Mouse (Mus musculus) lung, adult 2 months (tissue): ENCODE data around the gene Bet1l. TPM values are rescaled to one million over a fixed set of nuclear protein-coding genes. Genes with fewer than 3 reads are reported as not detected.

ENCODE experiments used
- DNase-seq: peaks from one replicate; pipeline ENCODE4 v3.0.0; 2022
- H3K4me1 ChIP-seq: fragments of 200-500 bp; 2 replicates; pipeline ENCODE4 v1.6.1; 2011; ENCODE audit warnings: low read length; ENCODE audit not compliant: control insufficient read depth, insufficient read depth
- H3K4me3 ChIP-seq: fragments of 200-500 bp; replicated peaks from 2 replicates; pipeline ENCODE3; 2011; ENCODE audit warnings: low read depth, mild to moderate bottlenecking, control low read depth, low read length; ENCODE audit errors: extremely low read depth
- CTCF ChIP-seq: fragments of 200-500 bp; IDR thresholded peaks from 2 replicates; pipeline ENCODE4 v1.5.1; 2011; ENCODE audit warnings: mild to moderate bottlenecking, low read length, control low read depth; ENCODE audit not compliant: insufficient read depth
- POLR2A ChIP-seq: fragments of 200-500 bp; IDR thresholded peaks from 2 replicates; pipeline ENCODE4 v1.6.1; 2011; ENCODE audit warnings: low read depth, mild to moderate bottlenecking, control low read depth, low read length, borderline replicate concordance; ENCODE audit errors: extremely low read depth
- whole genome bisulfite sequencing: fragments of 180-500 bp; shearing (Covaris S2); methylation state at CpG from one replicate; pipeline ENCODE4 v1.1.7; 2018; 5-methylcytosine and 5-hydroxymethylcytosine counted together
- polyA plus RNA-seq: library from polyadenylated mRNA; depleted of rRNA; stranded (reverse); fragments of >200 nt; gene quantifications from 2 replicates; pipeline ENCODE4 v1.2.3, GENCODE M21; 2012

Gene Bet1l
- polyA plus RNA-seq, 1 experiment: 30.5 TPM

GRCm38 (mm10) chr7:140835758-140836087, 21.7 kb downstream of the Bet1l start:
- 73% methylated on average over 2 of the region's 2 CpGs for WGBS
- Histone ChIP-seq H3K4me3 (peak overlapping the region; percentile 20), H3K4me1 (no peaks in the 10 kb centered on the region)
- no peak for DNase-seq
- TF ChIP-seq CTCF (no peak), POLR2A (no peak)

DNA sequence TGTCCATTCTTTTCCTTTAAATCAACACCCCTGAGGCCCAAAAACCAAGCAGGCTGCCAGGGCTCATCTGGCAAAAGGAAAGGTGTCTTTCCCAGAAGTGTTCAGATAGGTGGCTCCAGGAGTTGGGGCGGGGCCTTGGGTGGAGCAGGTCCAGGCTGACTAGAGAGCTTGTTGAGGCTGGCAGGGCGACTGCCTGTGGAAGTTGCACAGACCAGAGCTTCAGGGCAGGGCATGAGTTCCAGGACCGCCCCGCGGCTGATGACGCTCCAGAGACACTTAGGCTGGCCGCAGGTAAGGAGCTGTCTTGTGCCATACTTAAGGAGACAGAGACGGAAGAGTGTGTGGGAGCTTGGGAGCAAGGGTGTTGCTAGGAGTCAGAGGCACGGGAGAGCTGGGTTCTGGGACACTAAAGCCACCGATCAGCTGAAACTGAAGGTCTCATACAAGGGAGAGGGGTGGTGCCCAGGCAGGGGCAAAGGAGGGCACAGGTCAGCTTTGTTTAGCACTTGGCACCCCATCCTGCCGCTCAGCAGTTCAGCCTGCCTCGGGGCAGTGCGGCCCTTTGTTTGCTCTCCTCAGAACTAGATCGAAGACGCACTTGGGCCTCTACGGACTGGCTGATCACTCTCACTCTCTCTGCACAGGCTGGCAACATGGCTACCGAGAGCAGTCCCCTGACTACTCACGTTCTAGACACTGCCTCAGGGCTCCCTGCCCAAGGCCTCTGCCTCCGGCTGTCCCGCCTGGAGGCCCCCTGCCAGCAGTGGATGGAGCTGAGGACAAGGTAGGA, 22.2 kb downstream of the Bet1l start, which contains the start of gene Urah:
Gene Urah, plus strand, starts transcription at position 51 of the 790 bp plus-strand sequence.
- WGBS: 43% methylated on average over 20 of the region's 20 CpGs
- no peak for TF ChIP-seq POLR2A
- no peak for TF ChIP-seq CTCF
- no peaks in the 10 kb centered on the region for H3K4me1 ChIP-seq
- peak; percentile 52 for DNase-seq
- H3K4me3 ChIP-seq: peak within 1 kb of the TSS; percentile 20

DNA sequence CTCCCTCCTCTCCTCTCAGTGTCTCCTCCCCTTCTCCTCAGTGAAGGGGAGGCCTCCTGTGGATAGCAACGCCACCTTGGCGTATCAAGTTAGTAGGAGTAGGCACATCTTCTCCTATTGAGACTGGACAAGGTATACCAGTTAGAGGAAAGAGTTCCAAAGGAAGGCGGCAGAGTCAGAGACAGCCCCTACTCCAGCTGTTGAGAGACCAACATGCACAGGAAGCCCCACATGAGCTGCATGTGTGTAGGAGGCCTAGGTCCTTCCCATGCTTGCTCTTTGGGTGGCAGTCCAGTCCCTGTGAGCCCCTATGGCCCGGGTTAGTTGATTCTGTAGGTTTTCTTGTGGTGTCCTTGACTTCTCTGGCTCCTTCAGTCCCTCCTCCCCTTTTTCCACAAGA, 24.0 kb downstream of the Bet1l start:
- DNase-seq: no peak
- TF ChIP-seq POLR2A (no peak), CTCF (no peak)
- H3K4me3 ChIP-seq: no peak overlapping the region
- no peaks in the 10 kb centered on the region for H3K4me1 ChIP-seq
- 84% methylated on average over 4 of the region's 4 CpGs for WGBS

GRCm38 (mm10) chr7:140831447-140831846, 25.9 kb downstream of the Bet1l start:
- H3K4me1 ChIP-seq: 0 out of 2 replicates have a peak, but pooled peaks cover 2% of the 10 kb centered on the region
- DNase-seq: no peak
- H3K4me3 ChIP-seq: no peak overlapping the region
- 52% methylated on average over 6 of the region's 6 CpGs for WGBS
- no peak for TF ChIP-seq CTCF
- no peak for TF ChIP-seq POLR2A

- WGBS: 17% methylated on average over 8 of the region's 8 CpGs
- DNase-seq: no peak
- no peak for TF ChIP-seq POLR2A
- no peak for TF ChIP-seq CTCF
- peak overlapping the region; percentile 13 for H3K4me3 ChIP-seq
- H3K4me1 ChIP-seq: 0 out of 2 replicates have a peak, but pooled peaks cover 2% of the 10 kb centered on the region
Observed at GRCm38 (mm10) chr7:140828171-140828881, 29.1 kb downstream of the Bet1l start.

- Histone ChIP-seq H3K4me1 (no peaks in the 10 kb centered on the region), H3K4me3 (no peak overlapping the region)
- TF ChIP-seq POLR2A (no peak), CTCF (no peak)
- WGBS: 84% methylated on average over 4 of the region's 4 CpGs
- no peak for DNase-seq
Observed at GRCm38 (mm10) chr7:140822731-140823130, 34.6 kb downstream of the Bet1l start.

GRCm38 (mm10) chr7:140821653-140822329, 35.6 kb downstream of the Bet1l start, which contains the start of gene Zfp941:
Gene Zfp941, minus strand, starts transcription at chr7:140822178.
- 3% methylated on average over 21 of the region's 21 CpGs for WGBS
- H3K4me3 ChIP-seq: peak within 1 kb of the TSS; percentile 33
- H3K4me1 ChIP-seq: no peaks in the 10 kb centered on the region
- no peak for TF ChIP-seq CTCF
- TF ChIP-seq POLR2A: no peak
- no peak for DNase-seq

DNA sequence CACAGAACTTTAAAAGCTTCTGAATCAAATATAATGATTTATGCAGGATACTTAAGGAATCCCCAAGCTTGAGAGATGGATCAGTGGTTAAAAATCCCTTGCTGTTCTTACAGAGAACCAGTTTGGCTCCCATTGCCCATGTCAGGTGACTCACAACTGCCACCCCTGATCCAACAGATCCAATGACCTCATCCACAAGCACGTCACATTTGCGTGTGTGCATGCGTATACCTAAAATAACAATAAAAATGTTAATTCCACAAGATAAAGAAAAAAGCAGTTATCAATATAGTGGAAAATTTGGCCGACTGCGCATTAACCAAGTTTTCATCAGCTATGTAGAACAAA, 36.1 kb downstream of the Bet1l start:
- 56% methylated on average over 5 of the region's 5 CpGs for WGBS
- no peak overlapping the region for H3K4me3 ChIP-seq
- H3K4me1 ChIP-seq: no peaks in the 10 kb centered on the region
- TF ChIP-seq POLR2A (no peak), CTCF (no peak)
- no peak for DNase-seq

DNA sequence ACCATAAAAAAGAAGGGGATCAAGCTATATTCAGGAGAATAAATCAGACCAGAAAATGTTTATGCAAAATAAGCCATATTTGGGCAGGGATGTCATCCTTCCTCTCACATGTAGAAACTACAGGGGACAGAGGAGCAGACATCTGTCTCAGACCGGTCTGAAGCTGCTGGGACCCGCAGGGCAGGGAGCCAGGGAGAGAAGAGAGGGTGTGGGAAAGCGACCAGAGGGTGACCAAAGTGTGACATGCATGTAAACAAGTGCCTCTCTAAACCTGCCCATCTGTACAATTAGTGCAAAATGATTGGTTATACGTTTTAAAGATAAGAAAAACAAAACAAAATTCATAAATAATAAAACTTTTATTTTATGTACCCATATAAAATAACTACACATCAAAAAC, 37.2 kb downstream of the Bet1l start:
- no peak overlapping the region for H3K4me3 ChIP-seq
- 46% methylated on average over 4 of the region's 4 CpGs for WGBS
- no peaks in the 10 kb centered on the region for H3K4me1 ChIP-seq
- TF ChIP-seq CTCF (no peak), POLR2A (no peak)
- no peak for DNase-seq

GRCm38 (mm10) chr7:140812850-140813249, 44.5 kb downstream of the Bet1l start:
- TF ChIP-seq CTCF: no peak
- no peak for TF ChIP-seq POLR2A
- Histone ChIP-seq H3K4me1 (no peaks in the 10 kb centered on the region), H3K4me3 (no peak overlapping the region)
- DNase-seq: no peak
- WGBS: 77% methylated on average over 12 of the region's 12 CpGs
